ENCODE assay signal across 8 mouse cellular contexts in genomic region chr9:53247516-53247915, GRCm38 (mm10). TPM values are rescaled to one million over a fixed set of nuclear protein-coding genes. Genes with fewer than 3 reads are reported as not detected.
DNase-seq lines count a peak whose midpoint lies in the region.

No protein-coding gene starts in this region.

- peak; percentile 8 for DNase-seq in left cerebral cortex, postnatal 4 days
- no peak for DNase-seq in left cerebral cortex, adult 11 months (ENCODE audit: low spot score)
- peak; percentile 8 for DNase-seq in c-Kit-negative CD71-positive TER-119-positive erythroid progenitor cells, embryonic 14.5 days (ENCODE audit: low read depth, low spot score)
- DNase-seq in hindbrain, embryonic 10.5 days (ENCODE audit: low spot score), result no peak
- no peak for DNase-seq in layer of hippocampus, adult 8-10 months (ENCODE audit: low spot score in 2 of 2)
- DNase-seq in right cerebral cortex, postnatal 10 days (ENCODE audit: low spot score in 2 of 2), result no peak
- no peak for DNase-seq in spleen, postnatal 36 days (ENCODE audit: low spot score in 2 of 2)

- H3K27me3 ChIP-seq in hindbrain, embryonic 10.5 days (ENCODE audit: insufficient read depth, poor library complexity, severe bottlenecking), result no peaks in the 10 kb centered on the region

- intact Hi-C loops in left cerebral cortex, postnatal 4 days (cut with DNase I), result no loop called here

- peaks cover 52% of the 10 kb centered on the region for H3K79me2 ChIP-seq in macrophage (ENCODE audit: inconsistent target)

- H3K27ac ChIP-seq in hindbrain, embryonic 10.5 days, result peak overlapping the region; percentile 72
- H3K27ac ChIP-seq in macrophage, result no peak overlapping the region

- no peaks in the 10 kb centered on the region for H3K9me3 ChIP-seq in hindbrain, embryonic 10.5 days

- H3K4me1 ChIP-seq in hindbrain, embryonic 10.5 days (replicated peaks), result peaks cover 21% of the 10 kb centered on the region

- no peaks in the 10 kb centered on the region for H3K36me3 ChIP-seq in hindbrain, embryonic 10.5 days
- no peaks in the 10 kb centered on the region for H3K36me3 ChIP-seq in macrophage (ENCODE audit: inconsistent target)

- WGBS in hindbrain, embryonic 10.5 days, result under 1% methylated on average over 23 of the region's 23 CpGs
- WGBS in macrophage (ENCODE audit: missing documents), result under 1% methylated on average over 23 of the region's 23 CpGs

- peak overlapping the region; percentile 91 for H3K4me3 ChIP-seq in hindbrain, embryonic 10.5 days
- peak overlapping the region; percentile 82 for H3K4me3 ChIP-seq in macrophage (ENCODE audit: inconsistent target)

RNA-seq across cellular contexts. Expression of gene Ddx10, which starts 0.3 kb away (rescaled TPM):
- total RNA-seq in left cerebral cortex, postnatal 4 days (2021), result 10 to 100 TPM; 20.6 to 23.4 TPM
- polyA plus RNA-seq in hindbrain, embryonic 10.5 days (2016; fragmentation: Nextera tagmentation; extraction: Ambion mirVana), result 21.1 and 31.4 TPM in 2 replicates
- 10 to 100 TPM; 15.5 to 69.3 (median 39.9) TPM for total RNA-seq in macrophage (2018; cell fraction: chromatin; rRNA removed)
- total RNA-seq in macrophage (2018; cell fraction: cytosol; rRNA removed), result 10 to 100 TPM in 25 of 26 experiments, 1 to 10 TPM in 1; 8.5 to 17.7 (median 13.5) TPM
- 10 to 100 TPM; 11.4 to 35.5 (median 19.3) TPM for total RNA-seq in macrophage (2018; cell fraction: nucleus; rRNA removed)
- polyA plus RNA-seq in macrophage (2018), result 10.2 to 26.4 TPM (median 19.1 TPM) in 3 replicates
- total RNA-seq in layer of hippocampus, adult 8-10 months (2022), result 10 to 100 TPM; 20.1 to 20.8 (median 20.3) TPM

RNA-seq across cellular contexts. Expression of gene Exph5, which starts 54.0 kb away (rescaled TPM):
- total RNA-seq in left cerebral cortex, postnatal 4 days (2021), result under 1 TPM; 0.78 to 0.89 TPM
- 0.70 and 1.3 TPM in 2 replicates for polyA plus RNA-seq in hindbrain, embryonic 10.5 days (2016; fragmentation: Nextera tagmentation; extraction: Ambion mirVana)
- total RNA-seq in macrophage (2018; cell fraction: chromatin; rRNA removed), result not detected
- not detected for total RNA-seq in macrophage (2018; cell fraction: cytosol; rRNA removed)
- total RNA-seq in macrophage (2018; cell fraction: nucleus; rRNA removed), result not detected
- not detected in 3 replicates for polyA plus RNA-seq in macrophage (2018)
- 1 to 10 TPM; 4.1 to 5.1 (median 4.8) TPM for total RNA-seq in layer of hippocampus, adult 8-10 months (2022)

Comparison
In these comparisons a context has a peak if more than half of its experiments do, and no peak if none do; other contexts are left out.
1. DNase-seq: peak in left cerebral cortex, postnatal 4 days (single experiment) and c-Kit-negative CD71-positive TER-119-positive erythroid progenitor cells, embryonic 14.5 days (single experiment); none in left cerebral cortex, adult 11 months (single experiment), hindbrain, embryonic 10.5 days (single experiment), layer of hippocampus, adult 8-10 months (0 of 2), right cerebral cortex, postnatal 10 days (0 of 2) and spleen, postnatal 36 days (0 of 2).